Mouse (Mus musculus): ENCODE data around the gene Smg6.

Gene Smg6

DNA sequence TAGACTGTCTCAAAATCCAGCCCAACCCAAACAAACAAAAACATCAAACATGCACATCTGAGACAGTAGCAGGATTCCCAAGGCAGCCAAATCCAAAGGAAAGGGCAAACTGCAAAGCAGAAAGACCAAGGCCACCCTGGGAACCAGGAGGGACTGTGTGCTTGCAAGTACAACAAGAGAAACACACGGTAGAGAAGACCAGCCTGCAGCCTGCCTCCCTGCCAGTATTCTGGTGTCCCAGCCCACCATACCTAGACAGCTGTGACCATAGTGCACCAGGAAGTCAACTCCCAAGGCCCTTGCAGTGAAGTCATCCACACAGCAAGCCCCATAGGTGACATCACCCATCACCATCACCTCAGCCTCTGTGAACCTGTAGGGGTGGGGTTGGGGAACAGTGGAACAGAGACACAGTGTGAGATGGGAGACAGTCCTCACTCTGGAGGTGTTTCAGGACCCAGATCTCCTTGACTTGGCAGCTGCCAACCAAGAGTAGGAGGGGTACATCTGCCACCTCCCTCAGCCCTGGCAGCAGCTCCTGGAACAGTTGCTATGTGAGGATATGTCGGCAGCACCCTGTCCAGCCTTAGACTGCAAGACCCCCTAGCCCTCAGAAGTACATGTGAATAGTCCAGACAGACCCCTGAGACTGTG, 258.4 kb downstream of the Smg6 start:
- peaks cover 69% of the 10 kb centered on the region for H3K36me3 ChIP-seq (ENCODE audit: insufficient read depth, low read length)
- H3K4me3 ChIP-seq (replicated peaks; ENCODE audit: low read length) = no peak overlapping the region
- TF ChIP-seq POU5F1 (IDR thresholded peaks at IDR 0.05; ENCODE audit: borderline replicate concordance, low read length) (no peak), NANOG (IDR thresholded peaks at IDR 0.05; ENCODE audit: borderline replicate concordance, low read length) (no peak), CTCF (conservative IDR thresholded peaks at IDR 0.05; ENCODE audit: low read length) (no peak)
- no peaks in the 10 kb centered on the region for H3K27me3 ChIP-seq (ENCODE audit: insufficient read depth, low read length)
- H3K9me3 ChIP-seq (ENCODE audit: low read length) = no peaks in the 10 kb centered on the region
- peaks cover 52% of the 10 kb centered on the region for H3K4me1 ChIP-seq (replicated peaks; ENCODE audit: low read depth, low read length)

- TF ChIP-seq POU5F1 (IDR thresholded peaks at IDR 0.05; ENCODE audit: borderline replicate concordance, low read length) (no peak), NANOG (IDR thresholded peaks at IDR 0.05; ENCODE audit: borderline replicate concordance, low read length) (no peak), CTCF (conservative IDR thresholded peaks at IDR 0.05; ENCODE audit: low read length) (no peak)
- Histone ChIP-seq H3K36me3 (ENCODE audit: insufficient read depth, low read length) (peaks cover 67% of the 10 kb centered on the region), H3K27me3 (ENCODE audit: insufficient read depth, low read length) (no peaks in the 10 kb centered on the region), H3K4me3 (replicated peaks; ENCODE audit: low read length) (no peak overlapping the region), H3K4me1 (replicated peaks; ENCODE audit: low read depth, low read length) (peaks cover 52% of the 10 kb centered on the region), H3K9me3 (ENCODE audit: low read length) (no peaks in the 10 kb centered on the region)
Observed at GRCm38 (mm10) chr11:75184573-75184972, 258.9 kb downstream of the Smg6 start.

DNA sequence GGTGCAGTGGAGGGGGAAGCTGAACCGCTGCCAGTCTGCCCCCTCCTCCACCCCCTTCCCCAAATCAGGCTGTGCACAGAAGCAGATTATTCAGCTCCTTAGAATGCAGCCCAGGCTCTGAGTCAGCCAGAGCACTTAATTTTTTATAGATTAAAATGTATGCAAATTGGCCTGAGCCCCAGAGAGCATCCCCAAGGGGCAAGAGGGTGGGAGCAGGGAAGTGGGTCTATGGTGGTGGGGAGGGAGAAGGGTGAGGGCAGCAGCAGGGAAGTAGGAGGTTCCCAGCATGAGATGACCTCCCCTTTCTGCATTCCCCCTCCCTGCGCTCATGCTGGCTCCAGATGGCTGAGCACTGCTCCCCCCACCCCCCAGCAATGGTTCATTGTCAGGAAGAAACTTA, 259.4 kb downstream of the Smg6 start:
- TF ChIP-seq POU5F1 (IDR thresholded peaks at IDR 0.05; ENCODE audit: borderline replicate concordance, low read length) (no peak), NANOG (IDR thresholded peaks at IDR 0.05; ENCODE audit: borderline replicate concordance, low read length) (no peak), CTCF (conservative IDR thresholded peaks at IDR 0.05; ENCODE audit: low read length) (no peak)
- Histone ChIP-seq H3K9me3 (ENCODE audit: low read length) (no peaks in the 10 kb centered on the region), H3K36me3 (ENCODE audit: insufficient read depth, low read length) (peaks cover 62% of the 10 kb centered on the region), H3K4me1 (replicated peaks; ENCODE audit: low read depth, low read length) (peaks cover 52% of the 10 kb centered on the region), H3K4me3 (replicated peaks; ENCODE audit: low read length) (no peak overlapping the region), H3K27me3 (ENCODE audit: insufficient read depth, low read length) (no peaks in the 10 kb centered on the region)

- TF ChIP-seq POU5F1 (IDR thresholded peaks at IDR 0.05; ENCODE audit: borderline replicate concordance, low read length) (no peak), NANOG (IDR thresholded peaks at IDR 0.05; ENCODE audit: borderline replicate concordance, low read length) (no peak), CTCF (conservative IDR thresholded peaks at IDR 0.05; ENCODE audit: low read length) (no peak)
- Histone ChIP-seq H3K9me3 (ENCODE audit: low read length) (no peaks in the 10 kb centered on the region), H3K27me3 (ENCODE audit: insufficient read depth, low read length) (peaks cover 42% of the 10 kb centered on the region), H3K4me3 (replicated peaks; ENCODE audit: low read length) (peak overlapping the region; percentile 99), H3K4me1 (replicated peaks; ENCODE audit: low read depth, low read length) (peaks cover 58% of the 10 kb centered on the region), H3K36me3 (ENCODE audit: insufficient read depth, low read length) (peaks cover 14% of the 10 kb centered on the region)
Observed at GRCm38 (mm10) chr11:75189713-75190370, 264.2 kb downstream of the Smg6 start.

GRCm38 (mm10) chr11:75190371-75190724, 264.7 kb downstream of the Smg6 start:
- Histone ChIP-seq H3K9me3 (ENCODE audit: low read length) (no peaks in the 10 kb centered on the region), H3K4me1 (replicated peaks; ENCODE audit: low read depth, low read length) (peaks cover 58% of the 10 kb centered on the region), H3K36me3 (ENCODE audit: insufficient read depth, low read length) (peaks cover 9% of the 10 kb centered on the region), H3K4me3 (replicated peaks; ENCODE audit: low read length) (peak overlapping the region; percentile 99), H3K27me3 (ENCODE audit: insufficient read depth, low read length) (peaks cover 44% of the 10 kb centered on the region)
- TF ChIP-seq NANOG (IDR thresholded peaks at IDR 0.05; ENCODE audit: borderline replicate concordance, low read length) = no peak
- TF ChIP-seq POU5F1 (IDR thresholded peaks at IDR 0.05; ENCODE audit: borderline replicate concordance, low read length) = no peak
- TF ChIP-seq CTCF (conservative IDR thresholded peaks at IDR 0.05; ENCODE audit: low read length) = no peak

DNA sequence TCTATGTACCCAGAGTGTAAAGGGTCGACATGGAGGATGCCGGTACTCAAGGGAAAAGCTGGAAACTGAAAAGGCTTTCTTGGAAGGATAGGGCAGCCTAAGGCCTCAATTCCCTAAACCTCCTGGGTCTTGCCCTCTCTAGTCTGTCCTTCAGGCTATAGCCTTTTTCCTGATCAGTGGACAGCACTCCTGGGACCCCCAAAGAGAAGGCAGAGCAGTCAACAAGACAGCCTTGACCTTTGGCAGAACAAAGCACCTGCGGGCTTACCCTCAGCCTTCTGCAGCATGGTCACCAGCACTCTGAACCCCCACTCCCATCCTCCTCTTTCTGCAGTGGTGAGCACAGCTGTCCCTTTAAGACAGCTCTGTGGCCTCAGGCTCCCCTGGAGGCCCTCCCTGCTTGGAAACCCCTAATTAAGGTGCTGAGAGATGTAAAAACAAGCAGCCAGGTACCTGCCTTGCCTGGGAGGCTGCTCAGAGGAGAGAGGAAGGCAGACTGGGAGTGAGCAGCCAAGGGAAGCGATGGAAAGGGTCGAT, 265.4 kb downstream of the Smg6 start, which contains the start of gene Dph1:
Gene Dph1 (minus strand): TSS at position 337 of the 537 bp plus-strand sequence.
- H3K9me3 ChIP-seq (ENCODE audit: low read length) = no peaks in the 10 kb centered on the region
- peaks cover 58% of the 10 kb centered on the region for H3K4me1 ChIP-seq (replicated peaks; ENCODE audit: low read depth, low read length)
- peaks cover 49% of the 10 kb centered on the region for H3K27me3 ChIP-seq (ENCODE audit: insufficient read depth, low read length)
- H3K4me3 ChIP-seq (replicated peaks; ENCODE audit: low read length) = peak within 1 kb of the TSS; percentile 99
- H3K36me3 ChIP-seq (ENCODE audit: insufficient read depth, low read length) = peaks cover 3% of the 10 kb centered on the region
- TF ChIP-seq CTCF (conservative IDR thresholded peaks at IDR 0.05; ENCODE audit: low read length) (no peak), POU5F1 (IDR thresholded peaks at IDR 0.05; ENCODE audit: borderline replicate concordance, low read length) (no peak), NANOG (IDR thresholded peaks at IDR 0.05; ENCODE audit: borderline replicate concordance, low read length) (no peak)

GRCm38 (mm10) chr11:75191841-75192240, 266.2 kb downstream of the Smg6 start:
- Histone ChIP-seq H3K4me3 (replicated peaks; ENCODE audit: low read length) (no peak overlapping the region), H3K36me3 (ENCODE audit: insufficient read depth, low read length) (no peaks in the 10 kb centered on the region), H3K4me1 (replicated peaks; ENCODE audit: low read depth, low read length) (peaks cover 65% of the 10 kb centered on the region), H3K27me3 (ENCODE audit: insufficient read depth, low read length) (peaks cover 55% of the 10 kb centered on the region), H3K9me3 (ENCODE audit: low read length) (no peaks in the 10 kb centered on the region)
- TF ChIP-seq POU5F1 (IDR thresholded peaks at IDR 0.05; ENCODE audit: borderline replicate concordance, low read length) (no peak), NANOG (IDR thresholded peaks at IDR 0.05; ENCODE audit: borderline replicate concordance, low read length) (no peak), CTCF (conservative IDR thresholded peaks at IDR 0.05; ENCODE audit: low read length) (no peak)

- H3K27me3 ChIP-seq (ENCODE audit: insufficient read depth, low read length) = peaks cover 57% of the 10 kb centered on the region
- H3K9me3 ChIP-seq (ENCODE audit: low read length) = no peaks in the 10 kb centered on the region
- H3K4me1 ChIP-seq (replicated peaks; ENCODE audit: low read depth, low read length) = peaks cover 72% of the 10 kb centered on the region
- TF ChIP-seq NANOG (IDR thresholded peaks at IDR 0.05; ENCODE audit: borderline replicate concordance, low read length) (no peak), CTCF (conservative IDR thresholded peaks at IDR 0.05; ENCODE audit: low read length) (peak; percentile 61)
- no peaks in the 10 kb centered on the region for H3K36me3 ChIP-seq (ENCODE audit: insufficient read depth, low read length)
- peak overlapping the region; percentile 84; the same call in 1 of the 2 replicates for H3K4me3 ChIP-seq (replicated peaks; ENCODE audit: low read length)
Observed at GRCm38 (mm10) chr11:75192336-75193214, 267.0 kb downstream of the Smg6 start.

Measured in E14TG2a.4 (cell line).